Mouse (Mus musculus) small intestine, adult 2 months (tissue): ENCODE data around the gene Fam166b.

Experiments used
- CTCF ChIP-seq: fragments of 200-500 bp; IDR thresholded peaks from 2 replicates; pipeline ENCODE4 v1.5.1; 2012; ENCODE audit warnings: low read depth, mild to moderate bottlenecking, control low read depth, inconsistent platforms, low read length, moderate library complexity, mixed read lengths; ENCODE audit not compliant: insufficient replicate concordance, insufficient read length; ENCODE audit errors: extremely low read depth
- POLR2A ChIP-seq: fragments of 200-500 bp; IDR thresholded peaks from 2 replicates; pipeline ENCODE4 v1.6.1; 2012; ENCODE audit warnings: low read depth, mild to moderate bottlenecking, control low read depth, inconsistent platforms, low read length, moderate library complexity

DNA sequence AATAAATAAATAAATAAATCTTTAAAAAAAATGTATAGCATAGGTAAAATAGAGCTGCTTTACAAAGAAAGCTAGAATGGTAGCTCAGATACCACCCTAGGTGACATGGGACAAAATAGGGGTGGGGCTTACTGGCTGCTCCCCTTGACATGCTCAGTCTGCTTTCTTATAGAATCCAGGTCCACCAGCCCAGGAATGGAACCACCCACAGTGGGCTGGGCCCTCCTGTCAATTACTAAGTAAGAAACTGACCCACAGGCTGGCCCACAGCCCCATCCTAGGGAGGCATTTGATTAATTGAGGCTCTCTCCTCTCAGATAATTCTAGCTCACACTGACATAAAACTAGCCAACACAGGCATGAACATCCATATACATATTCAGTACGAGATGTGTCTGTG is 3.9 kb upstream of the Fam166b start:
- TF ChIP-seq CTCF: no peak
- no peak for TF ChIP-seq POLR2A
